Mouse (Mus musculus) midbrain, embryonic 11.5 days (tissue): ENCODE measurements around the gene Zbtb16. TPM values are rescaled to one million over a fixed set of nuclear protein-coding genes. Genes with fewer than 3 reads are reported as not detected.
A peak's percentile ranks its signal among the peaks of the same experiment; 100 is the strongest.

Source experiments
- ATAC-seq: fragments of 200-750 bp; cut with Nextera tagmentation; 2 replicates; pipeline ENCODE4 v1.8.0; 2017; ENCODE audit warnings: moderate TSS enrichment, moderate library complexity; ENCODE audit not compliant: low FRiP score
- DNase-seq: peaks from one replicate; pipeline ENCODE4 v3.0.0; 2015; ENCODE audit warnings: low spot score; ENCODE audit errors: missing footprints
- H3K27ac ChIP-seq: fragments of 300-500 bp; sonication (generic); 2 replicates; pipeline ENCODE4 v1.5.1; 2014; ENCODE audit warnings: low read depth, low read length
- H3K27me3 ChIP-seq: fragments of 300-500 bp; sonication (generic); 2 replicates; pipeline ENCODE4 v1.6.1; 2014; ENCODE audit warnings: mild to moderate bottlenecking, low read length, moderate library complexity, mixed read lengths; ENCODE audit not compliant: control insufficient read depth, insufficient read depth
- H3K36me3 ChIP-seq: fragments of 300-500 bp; sonication (generic); 2 replicates; pipeline ENCODE4 v1.6.1; 2014; ENCODE audit warnings: mild to moderate bottlenecking, low read length, moderate library complexity, mixed read lengths; ENCODE audit not compliant: control insufficient read depth, insufficient read depth
- H3K4me1 ChIP-seq: fragments of 300-500 bp; sonication (generic); 2 replicates; pipeline ENCODE4 v1.6.1; 2014; ENCODE audit warnings: low read length; ENCODE audit not compliant: control insufficient read depth, insufficient read depth
- H3K4me2 ChIP-seq: fragments of 300-500 bp; sonication (generic); 2 replicates; pipeline ENCODE4 v1.6.1; 2014; ENCODE audit warnings: mild to moderate bottlenecking, moderate library complexity
- H3K4me3 ChIP-seq: fragments of 300-500 bp; sonication (generic); 2 replicates; pipeline ENCODE4 v1.5.1; 2014; ENCODE audit warnings: low read depth, low read length
- H3K9ac ChIP-seq: fragments of 300-500 bp; sonication (generic); 2 replicates; pipeline ENCODE4 v1.6.1; 2014; ENCODE audit warnings: low read length
- H3K9me3 ChIP-seq: fragments of 300-500 bp; sonication (generic); 2 replicates; pipeline ENCODE4 v1.6.1; 2016; ENCODE audit warnings: low read length; ENCODE audit not compliant: control insufficient read depth
- WGBS: fragments of 180-500 bp; shearing (Covaris S2); extraction: QIAGEN DNeasy Blood & Tissue Kit; methylation state at CpG from one replicate; pipeline ENCODE4 v1.1.7; 2014; 5-methylcytosine and 5-hydroxymethylcytosine counted together
- polyA plus RNA-seq: library from polyadenylated mRNA; unstranded; fragments of >200 nt; fragmentation: Nextera tagmentation; extraction: Ambion mirVana; gene quantifications from 2 replicates; pipeline ENCODE4 v1.2.1, GENCODE M21; 2014

The Zbtb16 gene
- polyA plus RNA-seq, 1 experiment from 2014 or later = 15.0 TPM

DNA sequence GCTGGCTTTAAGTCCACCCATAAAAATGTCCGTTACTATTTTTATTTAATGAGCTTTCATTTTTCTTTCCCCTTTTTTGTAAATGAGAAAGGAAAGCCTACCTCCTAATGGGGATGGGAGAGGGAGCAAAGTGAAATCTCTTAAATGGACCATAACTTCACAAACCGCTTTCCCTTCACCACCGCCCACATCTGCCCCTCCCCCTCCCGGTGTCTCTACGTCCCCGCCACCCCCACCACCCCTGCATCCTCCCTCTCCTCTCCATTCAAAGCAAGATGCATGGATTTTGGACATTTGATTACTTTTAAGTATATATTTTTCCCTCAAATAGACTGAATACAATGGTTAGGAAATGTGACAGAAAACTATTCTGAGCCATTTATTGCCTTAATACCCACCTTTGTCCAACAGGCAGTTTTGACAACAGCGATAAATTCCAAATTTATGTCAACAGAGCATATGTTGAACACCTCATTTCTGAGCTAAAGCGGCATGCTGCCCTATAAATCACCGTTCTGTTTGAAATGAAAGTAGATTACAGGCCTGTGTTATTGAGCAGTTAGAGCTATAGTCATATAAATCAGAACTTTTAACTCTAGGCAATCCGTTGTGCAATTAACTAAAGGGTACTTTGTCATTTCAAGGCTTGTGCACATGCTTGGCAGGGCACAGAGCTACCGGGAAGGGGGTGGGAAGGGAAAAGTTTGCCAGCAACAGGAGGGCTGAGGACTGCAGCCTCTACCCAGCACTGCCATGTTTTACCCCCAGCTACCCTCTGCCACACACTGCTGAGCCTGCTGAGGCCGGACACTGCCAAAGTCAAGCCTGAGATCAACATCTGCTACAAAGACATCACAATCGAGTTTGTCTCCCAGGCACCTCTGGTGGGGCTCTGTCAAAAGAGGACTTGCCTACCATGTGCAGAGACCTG lies 78.1 kb downstream of the Zbtb16 start:
- no peak overlapping the region for H3K4me2 ChIP-seq
- H3K9ac ChIP-seq = no peak overlapping the region
- H3K36me3 ChIP-seq = no peaks in the 10 kb centered on the region; the same call in 1 of the 2 replicates
- ATAC-seq (no peak), DNase-seq (no peak)
- peaks cover 17% of the 10 kb centered on the region for H3K4me1 ChIP-seq
- H3K27ac ChIP-seq = no peak overlapping the region
- no peak overlapping the region for H3K4me3 ChIP-seq
- 65% methylated on average over 13 of the region's 13 CpGs for WGBS
- no peaks in the 10 kb centered on the region for H3K9me3 ChIP-seq
- H3K27me3 ChIP-seq = no peaks in the 10 kb centered on the region

GRCm38 (mm10) chr9:48756261-48756812 lies 79.7 kb downstream of the Zbtb16 start:
- no peak overlapping the region; the same call in 1 of the 2 replicates for H3K27ac ChIP-seq
- 30% methylated on average over 10 of the region's 10 CpGs for WGBS
- no peaks in the 10 kb centered on the region; the same call in 1 of the 2 replicates for H3K36me3 ChIP-seq
- H3K9me3 ChIP-seq = no peaks in the 10 kb centered on the region
- H3K4me2 ChIP-seq = no peak overlapping the region
- no peak overlapping the region for H3K9ac ChIP-seq
- H3K27me3 ChIP-seq = no peaks in the 10 kb centered on the region
- H3K4me1 ChIP-seq = peaks cover 17% of the 10 kb centered on the region
- ATAC-seq (peak; percentile 78), DNase-seq (peak; percentile 91)
- no peak overlapping the region for H3K4me3 ChIP-seq

DNA sequence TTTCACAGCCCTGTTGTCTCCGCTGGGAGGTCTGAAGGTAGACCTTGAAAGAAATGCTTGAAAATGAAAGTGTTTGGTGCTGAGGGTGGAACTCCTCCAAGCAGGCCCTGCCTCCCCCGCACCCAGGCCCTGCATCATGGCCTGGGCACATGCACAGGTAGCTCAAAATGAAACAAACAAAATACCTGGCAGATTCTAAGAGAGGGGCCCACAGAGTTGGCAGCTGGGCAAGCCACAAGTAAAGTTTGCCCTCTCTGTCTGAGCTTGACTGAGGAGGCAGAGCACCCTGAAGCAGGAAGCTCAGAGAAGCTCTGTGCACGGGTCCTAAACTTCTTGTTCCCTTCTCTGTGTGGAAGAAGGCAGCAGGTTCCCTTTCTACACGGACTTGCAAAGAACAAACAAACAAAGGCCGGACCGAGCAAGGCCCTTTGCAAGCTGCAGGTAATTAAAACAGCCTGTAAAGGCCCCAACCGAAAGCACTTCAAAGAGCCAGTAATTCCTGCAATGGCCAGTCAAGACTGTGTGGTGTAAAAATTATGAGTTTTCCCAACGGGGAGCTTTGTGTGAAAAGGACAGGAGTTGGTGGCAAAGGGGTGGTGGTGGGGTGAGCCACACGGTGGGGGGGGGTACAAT lies 80.5 kb downstream of the Zbtb16 start:
- DNase-seq = no peak
- H3K4me1 ChIP-seq = peaks cover 17% of the 10 kb centered on the region
- H3K9ac ChIP-seq = peak overlapping the region; percentile 31; the same call in 1 of the 2 replicates
- no peaks in the 10 kb centered on the region for H3K9me3 ChIP-seq
- no peaks in the 10 kb centered on the region for H3K27me3 ChIP-seq
- WGBS = 43% methylated on average over 9 of the region's 9 CpGs
- H3K4me2 ChIP-seq = no peak overlapping the region
- no peak overlapping the region for H3K4me3 ChIP-seq
- H3K27ac ChIP-seq = peak overlapping the region; percentile 25
- no peak for ATAC-seq
- H3K36me3 ChIP-seq = no peaks in the 10 kb centered on the region; the same call in 1 of the 2 replicates

DNA sequence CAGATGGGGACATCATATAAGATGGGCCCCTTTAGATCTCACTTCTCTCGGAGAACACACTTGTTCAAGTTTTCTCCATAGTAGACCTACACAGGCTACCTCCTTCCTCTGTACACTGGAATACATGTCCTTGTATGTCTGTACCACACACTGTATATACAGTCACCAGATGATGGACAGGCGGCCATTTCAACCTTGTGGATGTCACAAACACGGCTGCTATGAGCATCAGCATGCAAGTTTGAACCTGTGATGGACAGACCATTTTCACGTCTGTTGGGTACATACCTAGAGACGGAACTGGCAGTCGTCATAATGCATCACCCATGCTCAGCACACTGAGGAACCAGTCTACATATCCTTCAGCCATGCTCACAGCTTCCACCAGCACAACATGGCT lies 81.6 kb downstream of the Zbtb16 start:
- H3K9me3 ChIP-seq = no peaks in the 10 kb centered on the region
- peaks cover 17% of the 10 kb centered on the region for H3K4me1 ChIP-seq
- no peaks in the 10 kb centered on the region; the same call in 1 of the 2 replicates for H3K36me3 ChIP-seq
- no peak overlapping the region for H3K4me3 ChIP-seq
- H3K27ac ChIP-seq = no peak overlapping the region
- 92% methylated on average over 6 of the region's 6 CpGs for WGBS
- H3K4me2 ChIP-seq = no peak overlapping the region
- DNase-seq (no peak), ATAC-seq (no peak)
- no peaks in the 10 kb centered on the region for H3K27me3 ChIP-seq
- no peak overlapping the region for H3K9ac ChIP-seq

DNA sequence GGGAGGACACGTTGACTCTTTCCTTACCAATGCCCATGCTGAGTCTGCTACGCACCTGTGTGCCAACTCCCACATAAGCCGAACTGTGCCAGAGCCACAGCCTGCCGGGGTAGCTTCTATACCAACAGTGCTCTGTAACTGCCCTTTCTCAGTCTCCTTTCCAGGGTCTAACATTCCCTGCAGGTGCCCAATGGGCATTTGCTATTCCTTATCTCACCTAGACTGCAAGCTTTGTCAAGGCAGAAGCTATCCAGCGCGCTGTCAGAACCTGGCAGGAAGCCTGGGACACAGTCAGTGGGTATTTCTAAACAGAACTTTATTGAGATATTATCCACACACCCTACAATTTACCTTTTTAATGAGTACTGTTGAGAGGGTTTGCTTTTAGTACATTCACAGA lies 82.1 kb downstream of the Zbtb16 start:
- WGBS = 92% methylated on average over 6 of the region's 6 CpGs
- H3K9ac ChIP-seq = no peak overlapping the region
- no peaks in the 10 kb centered on the region; the same call in 1 of the 2 replicates for H3K36me3 ChIP-seq
- no peaks in the 10 kb centered on the region for H3K27me3 ChIP-seq
- no peak overlapping the region for H3K27ac ChIP-seq
- no peak for DNase-seq
- H3K4me1 ChIP-seq = peaks cover 17% of the 10 kb centered on the region
- ATAC-seq = no peak
- H3K9me3 ChIP-seq = no peaks in the 10 kb centered on the region
- H3K4me2 ChIP-seq = no peak overlapping the region
- H3K4me3 ChIP-seq = no peak overlapping the region

- WGBS = 94% methylated on average over 3 of the region's 3 CpGs
- Histone ChIP-seq H3K9ac (no peak overlapping the region), H3K4me2 (no peak overlapping the region), H3K27me3 (no peaks in the 10 kb centered on the region), H3K27ac (no peak overlapping the region), H3K4me1 (peaks cover 11% of the 10 kb centered on the region), H3K9me3 (no peaks in the 10 kb centered on the region), H3K4me3 (no peak overlapping the region), H3K36me3 (no peaks in the 10 kb centered on the region)
- DNase-seq (no peak), ATAC-seq (no peak)
Observed at GRCm38 (mm10) chr9:48751900-48752299, 84.1 kb downstream of the Zbtb16 start.

GRCm38 (mm10) chr9:48749666-48750065 lies 86.4 kb downstream of the Zbtb16 start:
- DNase-seq (no peak), ATAC-seq (no peak)
- Histone ChIP-seq H3K4me3 (no peak overlapping the region), H3K36me3 (no peaks in the 10 kb centered on the region), H3K27ac (no peak overlapping the region), H3K4me2 (no peak overlapping the region), H3K27me3 (no peaks in the 10 kb centered on the region), H3K4me1 (0 out of 2 replicates have a peak, but pooled peaks cover 2% of the 10 kb centered on the region), H3K9me3 (no peaks in the 10 kb centered on the region), H3K9ac (no peak overlapping the region)
- 89% methylated on average over 6 of the region's 6 CpGs for WGBS

GRCm38 (mm10) chr9:48749168-48749567 lies 86.9 kb downstream of the Zbtb16 start:
- H3K36me3 ChIP-seq = no peaks in the 10 kb centered on the region
- no peak overlapping the region for H3K4me3 ChIP-seq
- no peak overlapping the region for H3K9ac ChIP-seq
- H3K4me1 ChIP-seq = 0 out of 2 replicates have a peak, but pooled peaks cover 2% of the 10 kb centered on the region
- no peaks in the 10 kb centered on the region for H3K9me3 ChIP-seq
- no peak overlapping the region for H3K4me2 ChIP-seq
- DNase-seq (no peak), ATAC-seq (no peak)
- 79% methylated on average over 4 of the region's 4 CpGs for WGBS
- no peaks in the 10 kb centered on the region for H3K27me3 ChIP-seq
- no peak overlapping the region for H3K27ac ChIP-seq

DNA sequence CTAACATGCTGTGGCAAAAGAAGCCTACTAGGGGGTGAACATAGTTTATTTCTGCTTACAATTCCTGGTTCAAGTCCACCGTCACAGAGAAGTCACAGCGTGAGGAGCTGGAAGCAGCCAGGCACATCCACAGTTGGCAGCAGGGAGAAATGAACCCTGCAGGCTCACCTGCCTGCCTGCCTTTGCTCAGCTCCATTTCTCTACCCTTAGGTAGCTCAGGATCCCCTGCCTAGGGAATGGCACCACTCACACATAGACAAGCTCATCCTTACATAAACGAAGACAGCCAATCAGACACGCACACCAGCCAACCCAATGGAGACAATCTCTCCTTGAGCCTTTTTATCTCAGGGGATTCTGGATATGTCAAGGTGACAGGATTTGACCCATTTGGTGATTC lies 87.3 kb downstream of the Zbtb16 start:
- Histone ChIP-seq H3K27ac (no peak overlapping the region), H3K9me3 (no peaks in the 10 kb centered on the region), H3K27me3 (no peaks in the 10 kb centered on the region), H3K4me3 (no peak overlapping the region), H3K9ac (no peak overlapping the region), H3K4me2 (no peak overlapping the region), H3K4me1 (0 out of 2 replicates have a peak, but pooled peaks cover 2% of the 10 kb centered on the region), H3K36me3 (no peaks in the 10 kb centered on the region)
- DNase-seq = no peak
- WGBS = 96% methylated on average over 4 of the region's 4 CpGs
- ATAC-seq = no peak
